In the genomic region with DNA sequence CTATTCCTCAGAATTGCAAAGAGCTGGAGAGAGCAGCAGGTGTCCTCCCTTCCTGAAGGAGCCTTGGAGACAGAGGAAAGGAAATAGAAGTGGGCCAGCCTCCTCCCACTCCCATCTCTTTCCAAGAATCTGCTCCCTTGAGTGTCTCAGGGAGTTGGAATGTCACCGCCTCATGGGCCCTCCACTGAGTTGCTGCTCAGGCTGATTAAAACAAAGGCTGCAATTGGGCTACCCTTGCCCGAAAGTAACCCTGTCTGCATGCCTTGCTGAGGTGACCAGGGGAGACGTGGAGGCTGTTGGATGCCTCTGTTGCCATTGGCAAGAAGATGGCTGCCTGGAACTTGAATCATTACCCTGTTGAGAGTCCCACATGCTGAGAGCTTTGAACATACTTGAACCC, we compare ENCODE assay signal across 9 mouse cellular contexts. TPM values are rescaled to one million over a fixed set of nuclear protein-coding genes. Genes with fewer than 3 reads are reported as not detected.
DNase-seq lines count a peak whose midpoint lies in the region; ATAC-seq and TF ChIP-seq lines count a peak whose summit lies in the region.
"Had no signal": no experiment of that assay in that cellular context is flagged by ENCODE, and none has a peak within 500 bp of the region (broad histone marks: within the 10 kb centered on the region; RNA-seq: fewer than 3 reads in every experiment).

No protein-coding gene starts in this region.

- no peaks in the 10 kb centered on the region for H3K27me3 ChIP-seq in heart, embryonic 15.5 days
- no peaks in the 10 kb centered on the region for H3K27me3 ChIP-seq in limb, embryonic 10.5 days (ENCODE audit: low read depth, poor library complexity, severe bottlenecking)
- H3K27me3 ChIP-seq in thymus, adult 2 months (ENCODE audit: control insufficient read depth, insufficient read depth, low read length) = no peaks in the 10 kb centered on the region
- H3K27me3 ChIP-seq: neural tube, embryonic 12.5 days had no signal

- 30% methylated on average over 3 of the region's 3 CpGs for WGBS in heart, embryonic 15.5 days
- WGBS in limb, embryonic 10.5 days = 71% methylated on average over 3 of the region's 3 CpGs
- 86% methylated on average over 3 of the region's 3 CpGs for WGBS in thymus, adult 2 months

- no peak overlapping the region for H3K4me3 ChIP-seq in heart, embryonic 15.5 days
- H3K4me3 ChIP-seq in limb, embryonic 10.5 days = no peak overlapping the region
- no peak overlapping the region for H3K4me3 ChIP-seq in thymus, adult 2 months (ENCODE audit: control insufficient read depth, insufficient read depth, low read length)
- H3K4me3 ChIP-seq: neural tube, embryonic 12.5 days had no signal

- no peaks in the 10 kb centered on the region for H3K36me3 ChIP-seq in heart, embryonic 15.5 days
- H3K36me3 ChIP-seq in limb, embryonic 10.5 days = no peaks in the 10 kb centered on the region
- H3K36me3 ChIP-seq in thymus, adult 2 months (ENCODE audit: control insufficient read depth, insufficient read depth, low read length) = no peaks in the 10 kb centered on the region
- H3K36me3 ChIP-seq: neural tube, embryonic 12.5 days had no signal

- no peak for TF ChIP-seq POLR2A in thymus, adult 2 months (IDR thresholded peaks at IDR 0.05; ENCODE audit: control insufficient read depth, extremely low read depth, insufficient read depth, low read length, poor library complexity)

- no peak overlapping the region for H3K4me2 ChIP-seq in heart, embryonic 15.5 days
- H3K4me2 ChIP-seq: neural tube, embryonic 12.5 days had no signal

- H3K9ac ChIP-seq in heart, embryonic 15.5 days = no peak overlapping the region
- H3K9ac ChIP-seq: neural tube, embryonic 12.5 days had no signal

- peak; percentile 58 for ATAC-seq in heart, embryonic 15.5 days (replicated peaks; ENCODE audit: insufficient number of reproducible peaks, insufficient read depth, low FRiP score, low read depth)
- ATAC-seq in inflammation-experienced regulatory T-cells, adult 6 months = no peak

- H3K27ac ChIP-seq in heart, embryonic 15.5 days = peak overlapping the region; percentile 76; the same call in 1 of the 2 replicates
- H3K27ac ChIP-seq in limb, embryonic 10.5 days = peak overlapping the region; percentile 93; the same call in 1 of the 2 replicates
- no peak overlapping the region for H3K27ac ChIP-seq in thymus, adult 2 months (ENCODE audit: control insufficient read depth, insufficient read depth, low read length)
- H3K27ac ChIP-seq: neural tube, embryonic 12.5 days had no signal

- H3K9me3 ChIP-seq in heart, embryonic 15.5 days (replicated peaks) = no peaks in the 10 kb centered on the region
- H3K9me3 ChIP-seq in limb, embryonic 10.5 days (replicated peaks) = no peaks in the 10 kb centered on the region
- H3K9me3 ChIP-seq: neural tube, embryonic 12.5 days had no signal

- TF ChIP-seq CTCF in thymus, adult 2 months (IDR thresholded peaks at IDR 0.05; ENCODE audit: borderline replicate concordance, control insufficient read depth, extremely low read depth, insufficient read depth, low read length, poor library complexity) = no peak

- DNase-seq in cerebellum, adult 8-10 months = peak; percentile 11
- no peak for DNase-seq in cerebellum, adult 18-20 months
- DNase-seq in right cerebral cortex, adult 18-20 months = peak; percentile 16
- no peak for DNase-seq in right cerebral cortex, postnatal 4 days
- no peak for DNase-seq in limb, embryonic 10.5 days (ENCODE audit: low spot score)
- DNase-seq in thymus, adult 2 months = no peak

- H3K4me1 ChIP-seq in heart, embryonic 15.5 days (replicated peaks) = peaks cover 23% of the 10 kb centered on the region
- peaks cover 39% of the 10 kb centered on the region for H3K4me1 ChIP-seq in limb, embryonic 10.5 days
- H3K4me1 ChIP-seq in thymus, adult 2 months (replicated peaks; ENCODE audit: control insufficient read depth, insufficient read depth, low read length) = peaks cover 18% of the 10 kb centered on the region

RNA-seq across cellular contexts. Expression of gene Abca1, which starts 59.7 kb away (rescaled TPM):
- polyA plus RNA-seq in heart, embryonic 15.5 days (2015; fragmentation: Nextera tagmentation; extraction: Ambion mirVana) = 4.4 and 5.7 TPM in 2 replicates
- 2.3 and 3.2 TPM in 2 replicates for polyA plus RNA-seq in limb, embryonic 10.5 days (2016; fragmentation: Nextera tagmentation; extraction: Ambion mirVana)
- 1 to 10 TPM in 2 of 3 experiments, under 1 TPM in 1; 0.18 to 3.0 (median 2.6) TPM for polyA plus RNA-seq in inflammation-experienced regulatory T-cells, adult 6 months (2017; shearing (Covaris generic))
- 13.8 and 15.4 TPM in 2 replicates for polyA plus RNA-seq in thymus, adult 2 months (2012; rRNA removed)

Comparison
In these comparisons a context has a peak if more than half of its experiments do, and no peak if none do; other contexts are left out.
1. DNase-seq: peak in cerebellum, adult 8-10 months (single experiment) and right cerebral cortex, adult 18-20 months (single experiment); none in cerebellum, adult 18-20 months (0 of 2), right cerebral cortex, postnatal 4 days (single experiment), limb, embryonic 10.5 days (single experiment) and thymus, adult 2 months (single experiment).